Mouse (Mus musculus): ENCODE results near the gene Ptges. TPM values are rescaled to one million over a fixed set of nuclear protein-coding genes. Genes with fewer than 3 reads are reported as not detected.

Gene Ptges
- polyA plus RNA-seq, 1 experiment = 10.9 TPM

- Histone ChIP-seq H3K27me3 (ENCODE audit: control insufficient read depth, insufficient read depth, low read length) (peaks cover 7% of the 10 kb centered on the region; the same call in 1 of the 2 replicates), H3K4me3 (ENCODE audit: low read depth, low read length) (no peak overlapping the region), H3K27ac (ENCODE audit: insufficient read depth, low read depth, low read length) (no peak overlapping the region), H3K4me1 (ENCODE audit: control insufficient read depth, insufficient read depth, insufficient read length, low read length) (no peaks in the 10 kb centered on the region), H3K36me3 (ENCODE audit: control insufficient read depth, insufficient read depth, low read length) (no peaks in the 10 kb centered on the region)
- no peak for TF ChIP-seq POLR2A (IDR thresholded peaks at IDR 0.05; ENCODE audit: low read depth, low read length)
- no peak for TF ChIP-seq CTCF (IDR thresholded peaks at IDR 0.05; ENCODE audit: extremely low read depth, insufficient read length, insufficient replicate concordance, low read depth, low read length)
- WGBS = 49% methylated on average over 20 of the region's 20 CpGs
These were observed 76.8 kb downstream of the Ptges start for GRCm38 (mm10) chr2:30852771-30853313.

GRCm38 (mm10) chr2:30850581-30850980, 79.1 kb downstream of the Ptges start:
- Histone ChIP-seq H3K27me3 (ENCODE audit: control insufficient read depth, insufficient read depth, low read length) (peaks cover 20% of the 10 kb centered on the region), H3K27ac (ENCODE audit: insufficient read depth, low read depth, low read length) (no peak overlapping the region), H3K36me3 (ENCODE audit: control insufficient read depth, insufficient read depth, low read length) (no peaks in the 10 kb centered on the region), H3K4me1 (ENCODE audit: control insufficient read depth, insufficient read depth, insufficient read length, low read length) (no peaks in the 10 kb centered on the region), H3K4me3 (ENCODE audit: low read depth, low read length) (no peak overlapping the region)
- WGBS = 34% methylated on average over 6 of the region's 6 CpGs
- TF ChIP-seq CTCF (IDR thresholded peaks at IDR 0.05; ENCODE audit: extremely low read depth, insufficient read length, insufficient replicate concordance, low read depth, low read length) = no peak
- no peak for TF ChIP-seq POLR2A (IDR thresholded peaks at IDR 0.05; ENCODE audit: low read depth, low read length)

DNA sequence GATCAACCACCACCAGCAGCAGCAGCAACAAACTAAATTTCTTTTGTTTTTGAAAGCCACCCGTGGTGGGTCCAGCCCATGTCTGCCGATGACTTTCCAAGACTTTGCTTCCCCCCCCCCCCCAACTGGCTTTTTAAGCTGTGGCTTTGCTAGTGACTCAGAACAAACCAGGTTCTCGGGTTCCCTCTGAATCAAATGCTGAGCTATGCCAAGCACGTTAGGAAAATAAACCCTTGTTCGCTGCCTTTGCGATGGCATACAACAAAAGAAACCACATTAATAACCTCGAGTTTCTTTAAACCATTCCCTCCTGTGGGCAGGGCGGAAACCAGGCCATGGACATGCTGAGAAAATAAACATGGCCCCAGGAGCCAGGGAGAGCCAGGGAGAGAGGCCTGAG, 81.5 kb downstream of the Ptges start:
- TF ChIP-seq CTCF (IDR thresholded peaks at IDR 0.05; ENCODE audit: extremely low read depth, insufficient read length, insufficient replicate concordance, low read depth, low read length) = no peak
- no peak for TF ChIP-seq POLR2A (IDR thresholded peaks at IDR 0.05; ENCODE audit: low read depth, low read length)
- no peak overlapping the region for H3K27ac ChIP-seq (ENCODE audit: insufficient read depth, low read depth, low read length)
- H3K4me1 ChIP-seq (ENCODE audit: control insufficient read depth, insufficient read depth, insufficient read length, low read length) = no peaks in the 10 kb centered on the region
- peaks cover 40% of the 10 kb centered on the region for H3K27me3 ChIP-seq (ENCODE audit: control insufficient read depth, insufficient read depth, low read length)
- no peaks in the 10 kb centered on the region for H3K36me3 ChIP-seq (ENCODE audit: control insufficient read depth, insufficient read depth, low read length)
- WGBS = 71% methylated on average over 8 of the region's 8 CpGs
- H3K4me3 ChIP-seq (ENCODE audit: low read depth, low read length) = no peak overlapping the region

- TF ChIP-seq POLR2A (IDR thresholded peaks at IDR 0.05; ENCODE audit: low read depth, low read length) = no peak
- no peaks in the 10 kb centered on the region for H3K4me1 ChIP-seq (ENCODE audit: control insufficient read depth, insufficient read depth, insufficient read length, low read length)
- no peaks in the 10 kb centered on the region for H3K36me3 ChIP-seq (ENCODE audit: control insufficient read depth, insufficient read depth, low read length)
- H3K4me3 ChIP-seq (ENCODE audit: low read depth, low read length) = no peak overlapping the region
- H3K27ac ChIP-seq (ENCODE audit: insufficient read depth, low read depth, low read length) = no peak overlapping the region
- peaks cover 41% of the 10 kb centered on the region for H3K27me3 ChIP-seq (ENCODE audit: control insufficient read depth, insufficient read depth, low read length)
- 39% methylated on average over 6 of the region's 6 CpGs for WGBS
These were observed 82.9 kb downstream of the Ptges start for GRCm38 (mm10) chr2:30846723-30847122.

- no peak for TF ChIP-seq CTCF (IDR thresholded peaks at IDR 0.05; ENCODE audit: extremely low read depth, insufficient read length, insufficient replicate concordance, low read depth, low read length)
- TF ChIP-seq POLR2A (IDR thresholded peaks at IDR 0.05; ENCODE audit: low read depth, low read length) = no peak
- WGBS = 83% methylated on average over 8 of the region's 8 CpGs
- H3K27ac ChIP-seq (ENCODE audit: insufficient read depth, low read depth, low read length) = no peak overlapping the region
- no peaks in the 10 kb centered on the region for H3K36me3 ChIP-seq (ENCODE audit: control insufficient read depth, insufficient read depth, low read length)
- peaks cover 41% of the 10 kb centered on the region for H3K27me3 ChIP-seq (ENCODE audit: control insufficient read depth, insufficient read depth, low read length)
- H3K4me3 ChIP-seq (ENCODE audit: low read depth, low read length) = no peak overlapping the region
- no peaks in the 10 kb centered on the region for H3K4me1 ChIP-seq (ENCODE audit: control insufficient read depth, insufficient read depth, insufficient read length, low read length)
These were observed 83.4 kb downstream of the Ptges start for GRCm38 (mm10) chr2:30846236-30846635.

DNA sequence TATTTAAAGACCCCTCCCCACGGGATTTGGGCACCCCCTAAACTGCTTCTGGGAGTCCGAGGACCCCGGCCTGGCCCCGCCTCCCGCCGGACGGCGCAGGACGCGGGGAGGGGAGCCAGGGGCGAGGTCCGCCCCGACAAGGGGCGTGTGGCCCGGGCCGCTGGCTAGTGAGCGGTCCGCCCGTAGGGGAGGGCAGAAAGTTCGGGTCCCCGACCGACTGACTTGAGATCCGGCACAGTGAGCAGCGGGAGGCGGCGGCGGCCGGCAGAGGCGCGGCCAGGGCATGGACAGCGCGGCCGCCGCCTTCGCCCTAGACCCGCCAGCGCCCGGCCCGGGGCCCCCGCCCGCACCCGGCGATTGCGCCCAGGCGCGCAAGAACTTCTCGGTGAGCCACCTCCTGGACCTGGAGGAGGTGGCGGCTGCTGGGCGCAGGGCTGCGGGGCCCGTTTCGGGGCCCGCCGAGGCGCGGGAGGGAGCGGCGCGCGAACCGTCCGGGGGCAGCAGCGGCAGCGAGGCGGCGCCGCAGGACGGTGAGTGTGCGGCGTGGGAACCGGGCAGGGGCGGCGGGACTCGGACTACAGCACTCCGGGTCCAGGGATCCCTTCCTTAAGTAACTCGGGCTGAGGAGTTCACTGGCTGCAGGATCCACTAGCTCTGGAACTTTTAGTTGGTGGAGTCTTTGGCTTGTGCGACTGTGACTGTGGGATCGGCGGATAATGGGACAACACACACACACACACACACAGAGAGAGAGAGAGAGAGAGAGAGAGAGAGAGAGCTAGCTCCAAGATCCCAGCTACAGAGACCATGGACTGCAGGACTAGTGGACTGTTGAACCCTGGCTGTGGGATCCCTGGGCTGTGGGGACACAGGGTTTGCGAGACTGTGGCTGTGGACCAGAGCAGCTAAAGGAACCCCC, 84.3 kb downstream of the Ptges start:
- no peak overlapping the region for H3K27ac ChIP-seq (ENCODE audit: insufficient read depth, low read depth, low read length)
- no peak for TF ChIP-seq POLR2A (IDR thresholded peaks at IDR 0.05; ENCODE audit: low read depth, low read length)
- no peak for TF ChIP-seq CTCF (IDR thresholded peaks at IDR 0.05; ENCODE audit: extremely low read depth, insufficient read length, insufficient replicate concordance, low read depth, low read length)
- H3K36me3 ChIP-seq (ENCODE audit: control insufficient read depth, insufficient read depth, low read length) = no peaks in the 10 kb centered on the region
- 3% methylated on average over 72 of the region's 80 CpGs for WGBS
- H3K27me3 ChIP-seq (ENCODE audit: control insufficient read depth, insufficient read depth, low read length) = peaks cover 41% of the 10 kb centered on the region
- H3K4me3 ChIP-seq (ENCODE audit: low read depth, low read length) = peak overlapping the region; percentile 49
- no peaks in the 10 kb centered on the region for H3K4me1 ChIP-seq (ENCODE audit: control insufficient read depth, insufficient read depth, insufficient read length, low read length)

- WGBS = 35% methylated on average over 10 of the region's 10 CpGs
- Histone ChIP-seq H3K27me3 (ENCODE audit: control insufficient read depth, insufficient read depth, low read length) (peaks cover 41% of the 10 kb centered on the region), H3K4me1 (ENCODE audit: control insufficient read depth, insufficient read depth, insufficient read length, low read length) (no peaks in the 10 kb centered on the region), H3K4me3 (ENCODE audit: low read depth, low read length) (no peak overlapping the region), H3K36me3 (ENCODE audit: control insufficient read depth, insufficient read depth, low read length) (no peaks in the 10 kb centered on the region), H3K27ac (ENCODE audit: insufficient read depth, low read depth, low read length) (no peak overlapping the region)
- TF ChIP-seq POLR2A (IDR thresholded peaks at IDR 0.05; ENCODE audit: low read depth, low read length) (no peak), CTCF (IDR thresholded peaks at IDR 0.05; ENCODE audit: extremely low read depth, insufficient read length, insufficient replicate concordance, low read depth, low read length) (no peak)
These were observed 87.0 kb downstream of the Ptges start for GRCm38 (mm10) chr2:30842615-30843014.

Other genes with a start within 250 kb of the Ptges start
- 0.71 and 1.9 TPM in 2 replicates for gene 1700001O22Rik, start 126.2 kb downstream of the Ptges start, polyA plus RNA-seq (2012; rRNA removed)
- gene Ntmt1, start 122.0 kb downstream of the Ptges start, polyA plus RNA-seq (2012; rRNA removed) = 14.3 and 23.8 TPM in 2 replicates
- 23.5 and 31.7 TPM in 2 replicates for gene Asb6, start 99.5 kb downstream of the Ptges start, polyA plus RNA-seq (2012; rRNA removed)
- 1.8 and 2.6 TPM in 2 replicates for gene Prrx2, start 94.9 kb downstream of the Ptges start, polyA plus RNA-seq (2012; rRNA removed)
- gene Tor1b, start 23.1 kb upstream of the Ptges start, polyA plus RNA-seq (2012; rRNA removed) = 8.0 and 8.2 TPM in 2 replicates
- 38.8 and 78.6 TPM in 2 replicates for gene Tor1a, start 38.1 kb upstream of the Ptges start, polyA plus RNA-seq (2012; rRNA removed)
- 5.3 and 9.0 TPM in 2 replicates for gene BC005624, start 52.3 kb upstream of the Ptges start, polyA plus RNA-seq (2012; rRNA removed)
- 5.1 TPM in 2 replicates for gene Usp20, start 52.4 kb upstream of the Ptges start, polyA plus RNA-seq (2012; rRNA removed)
- gene Fnbp1, start 212.1 kb upstream of the Ptges start, polyA plus RNA-seq (2012; rRNA removed) = 20.3 and 28.6 TPM in 2 replicates
- gene Gpr107, start 222.5 kb upstream of the Ptges start, polyA plus RNA-seq (2012; rRNA removed) = 14.8 and 30.5 TPM in 2 replicates

Measured in small intestine, adult 2 months (tissue).